Mouse (Mus musculus) right cerebral cortex, postnatal 36 days (tissue): Measurements from ENCODE around the gene Myo1f.

Experiments used
- DNase-seq, 2 experiments: peaks; one replicate each; pipeline ENCODE4 v3.0.0; 2022; ENCODE audit warnings: low spot score in 2 of 2, mixed read lengths in 1 of 2

Myo1f gene

GRCm38 (mm10) chr17:33555223-33555855 is at the start of gene Myo1f:
TSS of gene Myo1f (plus strand) at chr17:33555707.
- no peak for DNase-seq

DNA sequence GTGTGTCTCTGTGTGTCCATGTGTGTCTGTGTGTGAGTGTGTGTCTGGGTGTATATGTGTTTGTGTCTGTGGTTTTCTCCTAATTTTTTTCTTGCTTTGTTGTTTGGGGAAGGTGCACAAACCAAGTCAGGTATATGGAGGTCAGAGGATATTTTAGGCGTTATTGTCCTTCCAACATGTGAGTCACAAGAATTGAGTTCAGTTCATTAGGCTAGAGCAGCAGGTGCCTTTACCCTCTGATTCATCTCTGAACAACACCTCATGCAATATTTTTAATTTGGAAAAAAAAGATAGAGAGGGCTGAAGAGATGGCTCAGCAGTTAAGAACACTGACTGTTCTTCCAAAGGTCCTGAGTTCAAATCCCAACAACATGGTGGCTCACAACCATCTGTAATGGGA is 47.1 kb upstream of the Myo1f start:
- no peak for DNase-seq

DNA sequence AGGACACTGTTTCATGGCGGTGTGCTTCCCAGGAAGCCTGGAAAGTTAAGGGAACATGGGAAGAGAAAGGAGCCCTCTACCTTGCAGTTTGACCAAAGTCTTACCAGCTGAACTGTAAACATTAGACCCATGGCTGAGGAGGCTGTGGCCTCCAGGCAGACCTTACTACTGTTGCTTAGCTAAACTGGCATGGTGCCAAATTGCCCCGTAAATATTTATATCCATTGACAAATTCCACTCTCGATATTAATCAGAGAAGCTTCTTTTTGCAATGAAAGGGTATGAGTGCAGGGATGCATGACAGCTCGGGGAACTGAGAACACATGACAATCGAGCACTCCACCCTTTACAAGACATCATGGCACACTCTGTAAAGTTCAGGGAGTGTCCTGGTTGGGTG is 45.3 kb upstream of the Myo1f start:
- no peak for DNase-seq

DNA sequence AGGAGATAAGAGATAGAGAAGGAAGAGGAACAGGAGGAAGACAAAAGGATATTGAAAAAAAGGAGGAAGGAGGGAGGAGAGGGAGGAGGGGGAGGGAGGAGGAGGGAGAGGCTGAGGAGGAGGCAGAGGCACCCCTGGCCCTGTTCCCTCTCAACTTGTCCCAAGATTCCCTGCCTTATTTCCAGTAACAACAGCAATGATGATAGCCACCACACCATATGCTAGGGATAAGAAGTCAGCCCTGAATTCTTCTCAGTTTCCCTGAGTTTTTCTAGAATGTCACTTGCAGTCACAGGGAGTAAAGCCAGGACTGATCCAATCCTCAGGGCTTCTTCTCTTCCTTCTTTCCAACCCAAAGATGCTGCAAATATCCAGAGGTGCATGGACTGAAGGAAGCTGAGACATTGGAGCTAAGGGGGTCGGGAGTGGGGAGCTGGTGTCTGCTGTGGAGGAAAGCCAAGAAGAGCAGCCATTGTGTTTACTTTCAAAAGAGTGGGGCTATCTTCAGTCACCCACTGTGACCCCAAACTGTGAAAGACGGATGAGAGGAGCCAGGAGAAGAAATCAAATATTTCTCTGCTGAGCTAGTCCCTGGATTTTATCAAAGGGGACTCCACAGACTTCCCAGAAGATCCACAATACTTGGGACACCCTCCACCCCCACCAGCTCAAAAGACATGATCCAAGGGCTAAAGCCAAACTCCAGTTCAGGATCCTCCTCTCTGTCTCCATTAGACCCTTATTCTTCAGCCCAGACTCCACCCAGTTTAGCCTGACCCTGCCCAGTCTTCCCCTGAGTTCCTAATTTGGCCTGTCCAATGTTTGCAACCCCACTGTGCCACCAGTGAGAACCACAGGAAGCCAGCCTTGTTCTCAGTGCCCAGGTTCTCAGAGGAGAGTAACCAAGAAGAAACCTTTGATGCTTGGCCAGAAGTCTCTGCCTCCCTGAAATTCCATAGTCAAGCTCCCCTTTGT is 42.8 kb upstream of the Myo1f start:
- DNase-seq: no peak

GRCm38 (mm10) chr17:33513874-33514273 is 41.6 kb upstream of the Myo1f start:
- DNase-seq: no peak

DNA sequence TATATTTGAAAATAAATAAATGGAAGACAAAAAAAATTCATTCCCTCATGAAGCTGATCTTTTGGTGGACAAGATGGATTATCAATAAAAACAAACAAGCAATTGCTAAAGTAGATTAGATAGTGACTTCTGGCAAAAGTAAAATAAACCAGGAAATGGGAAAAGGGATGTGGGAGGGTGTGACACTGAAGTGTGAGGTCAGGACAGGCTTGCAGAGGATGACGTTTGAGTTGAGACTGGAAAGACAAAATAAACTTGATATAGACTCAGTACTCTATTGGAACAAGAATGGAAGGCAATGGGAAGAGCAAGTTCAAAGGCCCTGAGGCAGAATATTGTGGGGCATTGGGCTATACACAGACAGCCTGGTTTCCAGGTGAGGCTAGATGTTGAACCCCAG is 35.1 kb upstream of the Myo1f start:
- no peak for DNase-seq

GRCm38 (mm10) chr17:33523431-33523917 is 32.0 kb upstream of the Myo1f start:
- DNase-seq: no peak

DNA sequence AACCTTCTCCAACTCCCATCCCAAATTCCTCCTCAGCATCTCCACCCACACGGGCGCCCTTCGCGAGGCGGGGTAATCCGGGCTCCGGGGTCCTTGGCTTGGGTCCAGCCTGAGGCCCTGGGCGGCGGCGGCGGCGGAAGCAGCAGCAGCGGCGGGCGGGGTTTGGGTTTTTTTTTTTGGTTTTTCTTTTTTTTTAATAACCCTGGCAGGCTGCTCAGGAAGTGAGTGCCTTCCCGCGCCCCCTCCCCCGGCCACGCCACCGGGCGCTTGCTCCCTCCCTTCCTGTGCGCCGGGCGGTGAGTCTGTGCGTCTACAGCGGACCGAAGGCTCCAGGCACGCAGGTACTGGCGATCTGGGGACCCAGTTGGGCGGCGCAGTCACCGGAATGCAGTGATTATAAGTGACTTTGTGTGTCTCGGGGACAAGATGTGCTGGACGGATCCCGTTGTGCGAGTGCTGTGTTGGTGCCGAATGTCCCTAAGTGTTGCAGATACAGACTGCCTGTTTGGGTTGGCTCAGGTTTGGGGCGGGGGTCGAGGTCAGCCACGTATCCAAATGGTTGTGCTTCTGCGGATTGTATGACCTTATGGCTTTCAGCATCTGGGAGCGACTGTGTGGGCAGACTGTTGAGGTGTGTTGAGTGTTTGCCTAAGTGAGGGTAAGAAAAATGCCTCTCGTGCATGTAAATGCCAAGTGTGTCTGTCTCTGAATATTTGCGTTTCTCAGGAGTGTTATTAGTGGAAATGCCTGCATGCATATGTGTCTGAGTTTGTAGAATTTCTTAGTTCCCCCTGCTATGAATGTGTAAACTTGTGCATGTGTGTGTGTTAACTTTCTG is 31.4 kb upstream of the Myo1f start, which contains the start of gene Adamts10:
TSS of gene Adamts10 (plus strand) at position 287 of the 838 bp plus-strand sequence.
- DNase-seq: peak; percentile 18 to 37

DNA sequence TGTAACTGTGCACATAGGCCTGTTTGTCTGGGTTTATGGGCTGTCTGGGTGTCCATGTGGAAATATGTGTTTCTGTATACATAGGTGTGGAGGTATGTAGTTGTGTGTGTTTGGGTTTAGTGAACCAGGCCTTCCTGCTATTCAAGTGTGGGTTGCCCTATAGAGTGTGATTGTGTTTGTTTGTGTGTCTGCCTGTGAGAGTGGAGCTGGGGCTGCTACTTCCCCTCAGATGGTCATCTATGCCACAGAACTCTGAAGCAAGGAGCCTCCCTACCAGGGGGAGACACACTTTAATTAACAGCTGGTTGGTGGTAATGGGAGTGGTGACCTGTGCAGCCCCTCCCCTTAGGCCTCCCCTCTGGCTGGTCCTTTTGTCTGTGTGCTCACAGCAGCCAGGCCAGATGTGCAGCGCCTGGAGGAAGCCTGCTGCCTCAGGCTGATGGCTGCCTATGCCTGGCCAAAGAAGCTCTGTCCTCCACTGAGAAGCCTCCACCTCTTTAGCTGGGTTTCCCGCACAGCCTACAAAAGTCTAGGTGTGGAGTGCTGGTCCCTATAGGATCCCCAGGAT is 30.6 kb upstream of the Myo1f start:
- DNase-seq: no peak

GRCm38 (mm10) chr17:33526506-33526905 is 29.0 kb upstream of the Myo1f start:
- DNase-seq: no peak

GRCm38 (mm10) chr17:33539106-33539675 is 16.3 kb upstream of the Myo1f start:
- DNase-seq: no peak

- DNase-seq: no peak
Measured at GRCm38 (mm10) chr17:33539878-33540277, 15.6 kb upstream of the Myo1f start.

- DNase-seq: no peak
Measured at GRCm38 (mm10) chr17:33549212-33549611, 6.3 kb upstream of the Myo1f start.

DNA sequence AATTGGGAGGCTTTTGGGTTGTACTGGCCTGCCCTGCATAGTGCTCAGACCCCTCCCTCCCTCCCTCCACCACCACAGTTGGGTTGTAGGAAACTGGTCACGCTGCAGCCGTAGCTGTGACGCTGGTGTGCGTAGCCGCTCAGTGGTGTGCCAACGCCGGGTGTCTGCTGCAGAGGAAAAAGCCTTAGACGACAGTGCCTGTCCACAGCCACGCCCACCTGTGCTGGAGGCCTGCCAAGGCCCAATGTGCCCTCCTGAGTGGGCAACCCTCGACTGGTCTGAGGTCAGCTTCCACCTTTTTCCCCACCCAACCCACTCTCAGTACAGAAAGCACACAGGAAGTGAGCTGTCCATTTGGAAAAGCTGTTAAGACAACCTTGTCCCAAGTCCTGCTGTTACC is 5.1 kb upstream of the Myo1f start:
- DNase-seq: no peak

DNA sequence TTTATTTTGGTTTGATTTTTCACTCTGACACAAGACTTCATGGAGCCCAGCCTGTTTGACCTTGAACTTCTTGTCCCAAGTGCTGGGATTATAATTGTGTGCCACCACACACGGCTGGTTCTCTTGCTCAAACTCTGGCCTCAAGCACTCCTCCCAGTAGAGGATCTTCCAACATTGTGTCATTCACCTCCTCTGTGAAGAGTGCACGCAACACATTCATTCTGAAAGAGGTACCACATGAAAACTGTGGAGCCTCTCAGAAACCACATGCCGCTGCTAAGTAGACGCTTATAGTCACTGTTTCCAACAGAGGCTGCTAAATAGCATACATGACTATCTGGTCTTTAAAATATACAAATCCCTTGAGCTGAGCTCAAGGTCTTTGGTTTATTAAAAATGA is 3.4 kb upstream of the Myo1f start:
- no peak for DNase-seq

DNA sequence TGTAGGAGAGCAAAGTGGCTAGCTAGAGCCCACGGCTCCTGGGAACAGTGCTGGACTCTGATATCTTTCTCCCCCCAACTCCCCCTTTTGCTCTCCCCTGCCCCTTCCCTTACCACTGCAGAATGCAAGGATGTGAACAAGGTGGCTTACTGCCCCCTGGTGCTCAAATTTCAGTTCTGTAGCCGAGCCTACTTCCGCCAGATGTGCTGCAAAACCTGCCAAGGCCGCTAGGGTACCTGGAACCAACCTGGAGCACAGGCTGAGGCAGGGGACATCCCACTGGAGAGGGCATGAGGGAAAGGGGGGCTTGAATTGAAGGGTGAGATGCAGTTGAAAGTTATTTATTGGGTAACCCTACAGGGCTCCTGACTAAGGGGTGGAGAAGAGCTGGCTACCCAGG is 2.5 kb upstream of the Myo1f start:
- no peak for DNase-seq

DNA sequence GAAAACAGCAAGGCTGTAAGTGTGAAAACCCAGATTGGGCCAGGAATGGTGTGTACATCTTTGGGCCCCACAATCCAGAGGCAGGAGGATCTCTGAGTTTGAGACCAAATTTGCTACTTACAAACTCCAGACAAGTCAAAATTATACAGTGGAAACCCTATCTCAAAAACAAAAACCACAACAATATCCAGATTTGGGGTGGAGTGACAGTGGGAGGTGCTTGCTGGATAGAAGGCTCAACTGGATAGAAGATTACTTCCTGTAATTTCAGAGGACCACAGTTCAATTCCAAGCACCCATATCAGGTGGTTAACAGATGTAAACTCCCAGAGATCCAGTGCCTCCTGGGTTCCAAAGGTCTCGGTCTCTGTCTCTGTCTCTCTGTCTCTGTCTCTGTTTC is 971 bp upstream of the Myo1f start:
- DNase-seq: no peak

- DNase-seq: no peak
Measured at GRCm38 (mm10) chr17:33557922-33558321, 2.4 kb downstream of the Myo1f start.

DNA sequence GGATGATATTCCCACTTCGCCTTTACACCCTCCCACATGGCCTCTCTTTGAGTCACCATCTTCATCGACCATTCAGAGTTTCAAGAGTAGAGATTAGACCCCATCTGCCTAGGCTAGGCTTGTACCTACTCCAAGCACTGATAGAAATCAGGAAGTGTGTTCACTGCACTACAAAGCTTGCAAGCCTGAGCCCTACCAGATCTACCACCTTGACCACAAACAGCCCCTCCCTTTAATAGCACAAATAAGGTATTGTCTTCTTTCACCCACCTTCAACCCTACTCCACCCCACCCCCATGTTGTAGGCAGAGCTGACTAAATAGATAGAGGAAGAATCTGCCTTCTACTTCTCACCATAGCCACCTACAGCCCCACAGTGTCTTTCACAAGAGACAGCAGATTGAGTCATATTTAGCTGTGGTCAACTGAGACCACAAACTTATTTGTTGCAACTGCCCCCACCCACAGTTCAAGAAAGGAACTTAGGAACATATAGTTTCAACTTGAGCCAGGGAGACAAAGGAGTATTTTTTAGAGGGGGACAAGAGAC is 8.1 kb downstream of the Myo1f start:
- no peak for DNase-seq

DNA sequence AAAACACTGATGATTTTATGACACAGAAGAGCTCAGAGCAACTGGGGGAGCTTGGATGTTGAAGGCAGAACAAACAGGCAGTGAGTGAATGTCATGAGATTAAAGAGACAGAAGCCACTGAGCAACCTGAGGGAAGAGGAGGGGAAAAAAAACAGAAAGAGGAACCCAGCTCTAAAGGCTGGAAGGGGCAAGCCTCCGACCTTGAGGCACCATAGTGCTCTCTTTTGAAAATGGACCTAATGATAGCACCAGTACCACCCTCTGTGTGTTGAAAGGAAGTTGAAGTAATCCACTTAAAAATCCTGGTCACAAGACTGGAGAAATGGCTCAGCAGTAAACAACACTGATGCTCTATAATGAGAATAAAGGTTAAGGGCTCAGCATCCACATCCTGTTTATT is 9.1 kb downstream of the Myo1f start:
- DNase-seq: no peak

GRCm38 (mm10) chr17:33566182-33566581 is 10.7 kb downstream of the Myo1f start:
- no peak for DNase-seq
